Mouse (Mus musculus) neural tube, embryonic 12.5 days (tissue): ENCODE results near the gene Rnf220. TPM values are rescaled to one million over a fixed set of nuclear protein-coding genes. Genes with fewer than 3 reads are reported as not detected.
A peak's percentile ranks its signal among the peaks of the same experiment; 100 is the strongest.

Experiments used
- ATAC-seq: fragments of 200-750 bp; cut with Nextera tagmentation; 2 replicates; pipeline ENCODE4 v1.8.0; 2017; ENCODE audit warnings: low read depth, mild to moderate bottlenecking, moderate TSS enrichment, moderate library complexity; ENCODE audit not compliant: low FRiP score
- H3K27ac ChIP-seq: fragments of 300-500 bp; sonication (generic); 2 replicates; pipeline ENCODE4 v1.5.1; 2016
- H3K27me3 ChIP-seq: fragments of 300-500 bp; sonication (generic); replicated peaks from 2 replicates; pipeline ENCODE4 v1.6.1; 2016; ENCODE audit warnings: mild to moderate bottlenecking
- H3K36me3 ChIP-seq: fragments of 300-500 bp; sonication (generic); 2 replicates; pipeline ENCODE4 v1.6.1; 2016; ENCODE audit warnings: mild to moderate bottlenecking
- H3K4me1 ChIP-seq: fragments of 300-500 bp; sonication (generic); 2 replicates; pipeline ENCODE4 v1.6.1; 2016
- H3K4me2 ChIP-seq: fragments of 300-500 bp; sonication (generic); replicated peaks from 2 replicates; pipeline ENCODE4 v1.6.1; 2016; ENCODE audit warnings: mild to moderate bottlenecking
- H3K4me3 ChIP-seq: fragments of 300-500 bp; sonication (generic); 2 replicates; pipeline ENCODE4 v1.5.1; 2016
- H3K9ac ChIP-seq: fragments of 300-500 bp; sonication (generic); 2 replicates; pipeline ENCODE4 v1.6.1; 2016; ENCODE audit warnings: mild to moderate bottlenecking
- H3K9me3 ChIP-seq: fragments of 300-500 bp; sonication (generic); 2 replicates; pipeline ENCODE4 v1.6.1; 2016; ENCODE audit warnings: mild to moderate bottlenecking
- WGBS: fragments of 180-500 bp; shearing (Covaris S2); methylation state at CpG from one replicate; pipeline ENCODE4 v1.1.7; 2016; 5-methylcytosine and 5-hydroxymethylcytosine counted together
- polyA plus RNA-seq: library from polyadenylated mRNA; unstranded; fragments of >200 nt; fragmentation: Nextera tagmentation; extraction: Ambion mirVana; gene quantifications from 2 replicates; pipeline ENCODE4 v1.2.1, GENCODE M21; 2016

The Rnf220 gene
- polyA plus RNA-seq, 1 experiment from 2014 or later: 111 TPM

GRCm38 (mm10) chr4:117485045-117485780 is 11.6 kb downstream of the Rnf220 start:
- Histone ChIP-seq H3K9me3 (no peaks in the 10 kb centered on the region), H3K4me2 (peak overlapping the region; percentile 84), H3K36me3 (no peaks in the 10 kb centered on the region), H3K4me3 (peak overlapping the region; percentile 37), H3K9ac (peak overlapping the region; percentile 51), H3K4me1 (peaks cover 52% of the 10 kb centered on the region), H3K27me3 (peaks cover 70% of the 10 kb centered on the region), H3K27ac (no peak overlapping the region)
- no peak for ATAC-seq
- WGBS: 23% methylated on average over 13 of the region's 13 CpGs

DNA sequence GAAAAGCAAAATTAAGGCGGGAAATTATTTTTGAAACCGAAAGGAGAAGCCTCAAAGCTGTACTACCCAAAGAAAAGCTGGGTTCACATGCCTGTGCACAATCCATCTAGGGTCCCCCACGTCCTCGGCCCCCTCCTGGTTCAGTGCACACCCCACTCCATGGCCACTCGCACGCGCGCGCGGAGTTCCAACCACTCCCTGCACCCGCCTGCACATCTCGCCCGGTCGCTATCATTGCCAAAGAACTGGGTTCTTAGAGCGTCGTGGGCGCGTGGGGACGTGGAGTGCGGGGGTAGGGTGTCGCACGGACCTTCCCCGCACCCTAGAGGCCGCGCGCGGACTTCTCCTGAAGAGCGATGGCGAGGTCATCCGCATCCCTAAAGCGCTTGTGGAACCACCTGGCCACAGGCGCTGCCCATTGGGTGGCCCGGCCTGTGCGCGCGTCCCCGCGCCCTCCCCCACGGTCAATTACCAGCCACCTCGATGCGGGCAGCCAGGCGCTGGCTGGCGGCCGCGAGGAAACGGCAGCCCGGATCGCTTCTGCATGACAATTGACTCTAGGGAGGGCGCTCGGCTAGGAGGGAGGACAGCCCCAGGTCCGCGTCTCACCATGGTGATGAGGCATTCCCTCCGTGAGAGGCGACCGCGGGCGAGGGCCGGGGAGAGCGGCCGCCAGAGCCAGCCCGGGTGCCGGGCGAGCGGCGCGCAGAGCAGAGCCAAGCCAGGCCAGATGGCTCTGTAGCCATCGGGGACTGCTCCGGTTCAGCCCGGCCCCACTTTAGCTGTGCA is 12.4 kb downstream of the Rnf220 start:
- Histone ChIP-seq H3K4me2 (peak overlapping the region; percentile 84), H3K4me3 (peak overlapping the region; percentile 37), H3K36me3 (no peaks in the 10 kb centered on the region), H3K9ac (peak overlapping the region; percentile 51), H3K4me1 (peaks cover 59% of the 10 kb centered on the region), H3K27ac (no peak overlapping the region), H3K9me3 (no peaks in the 10 kb centered on the region), H3K27me3 (peaks cover 68% of the 10 kb centered on the region)
- peak; percentile 88 for ATAC-seq
- under 1% methylated on average over 69 of the region's 69 CpGs for WGBS

GRCm38 (mm10) chr4:117483931-117484255 is 13.0 kb downstream of the Rnf220 start:
- Histone ChIP-seq H3K4me1 (peaks cover 58% of the 10 kb centered on the region), H3K27ac (no peak overlapping the region), H3K9ac (peak overlapping the region; percentile 51), H3K4me2 (peak overlapping the region; percentile 84), H3K27me3 (peaks cover 65% of the 10 kb centered on the region), H3K9me3 (no peaks in the 10 kb centered on the region), H3K36me3 (no peaks in the 10 kb centered on the region), H3K4me3 (peak overlapping the region; percentile 37)
- ATAC-seq: no peak
- 1% methylated on average over 15 of the region's 15 CpGs for WGBS

DNA sequence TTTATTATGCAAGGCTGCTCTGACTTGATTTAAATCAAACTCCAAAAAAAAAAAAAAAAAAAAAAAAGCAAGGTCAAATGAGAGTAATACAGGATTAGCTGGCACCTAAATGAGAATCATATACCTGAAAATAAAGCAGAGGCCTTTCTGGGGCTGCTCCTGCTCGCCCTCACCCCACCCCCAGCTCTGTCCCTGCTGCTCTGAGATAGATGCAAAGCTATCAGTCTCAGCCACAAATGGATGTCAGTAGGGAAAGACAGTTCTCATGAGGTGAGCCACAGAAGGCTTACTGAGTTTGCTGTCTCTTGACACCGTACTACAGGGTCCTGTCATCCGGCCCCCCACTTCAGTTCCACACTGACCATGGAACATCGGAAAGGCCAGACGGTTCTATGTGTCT is 14.7 kb downstream of the Rnf220 start:
- H3K4me1 ChIP-seq: peaks cover 48% of the 10 kb centered on the region
- no peak overlapping the region for H3K9ac ChIP-seq
- H3K27ac ChIP-seq: no peak overlapping the region
- H3K27me3 ChIP-seq: peaks cover 61% of the 10 kb centered on the region
- H3K36me3 ChIP-seq: no peaks in the 10 kb centered on the region
- H3K4me3 ChIP-seq: no peak overlapping the region
- no peaks in the 10 kb centered on the region for H3K9me3 ChIP-seq
- H3K4me2 ChIP-seq: no peak overlapping the region
- no peak for ATAC-seq
- WGBS: 66% methylated on average over 5 of the region's 5 CpGs

GRCm38 (mm10) chr4:117480611-117481445 is 16.0 kb downstream of the Rnf220 start:
- no peaks in the 10 kb centered on the region for H3K9me3 ChIP-seq
- no peaks in the 10 kb centered on the region for H3K36me3 ChIP-seq
- peak; percentile 39; the same call in 1 of the 2 replicates for ATAC-seq
- H3K4me3 ChIP-seq: no peak overlapping the region
- peaks cover 57% of the 10 kb centered on the region for H3K27me3 ChIP-seq
- peaks cover 45% of the 10 kb centered on the region for H3K4me1 ChIP-seq
- H3K27ac ChIP-seq: no peak overlapping the region
- no peak overlapping the region for H3K9ac ChIP-seq
- peak overlapping the region; percentile 23 for H3K4me2 ChIP-seq
- WGBS: 15% methylated on average over 11 of the region's 11 CpGs

DNA sequence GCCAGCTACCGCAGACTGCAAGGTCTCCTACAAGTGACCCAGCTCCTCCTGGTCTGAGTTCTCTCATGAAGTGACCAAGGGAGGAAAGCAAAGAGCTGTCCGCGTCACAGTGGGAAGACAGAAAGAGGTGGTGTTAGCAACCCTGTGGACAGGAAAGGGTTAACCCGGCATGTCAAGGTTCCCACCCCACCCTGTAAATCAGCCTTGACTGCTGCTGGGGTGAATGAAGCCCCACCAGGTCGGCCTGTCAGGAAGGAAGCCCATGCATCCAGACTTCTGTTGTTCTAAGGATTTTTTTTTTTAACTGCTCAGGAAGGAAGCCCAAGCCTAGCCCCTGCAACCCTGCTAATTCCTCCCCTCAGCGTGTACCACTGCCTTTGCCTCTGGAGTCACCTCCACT is 16.9 kb downstream of the Rnf220 start:
- WGBS: 21% methylated on average over 6 of the region's 6 CpGs
- H3K27me3 ChIP-seq: peaks cover 57% of the 10 kb centered on the region
- H3K4me1 ChIP-seq: peaks cover 44% of the 10 kb centered on the region
- ATAC-seq: no peak
- H3K9ac ChIP-seq: no peak overlapping the region
- H3K36me3 ChIP-seq: no peaks in the 10 kb centered on the region
- no peak overlapping the region for H3K27ac ChIP-seq
- no peak overlapping the region; the same call in 1 of the 2 replicates for H3K4me2 ChIP-seq
- H3K4me3 ChIP-seq: no peak overlapping the region
- H3K9me3 ChIP-seq: no peaks in the 10 kb centered on the region

DNA sequence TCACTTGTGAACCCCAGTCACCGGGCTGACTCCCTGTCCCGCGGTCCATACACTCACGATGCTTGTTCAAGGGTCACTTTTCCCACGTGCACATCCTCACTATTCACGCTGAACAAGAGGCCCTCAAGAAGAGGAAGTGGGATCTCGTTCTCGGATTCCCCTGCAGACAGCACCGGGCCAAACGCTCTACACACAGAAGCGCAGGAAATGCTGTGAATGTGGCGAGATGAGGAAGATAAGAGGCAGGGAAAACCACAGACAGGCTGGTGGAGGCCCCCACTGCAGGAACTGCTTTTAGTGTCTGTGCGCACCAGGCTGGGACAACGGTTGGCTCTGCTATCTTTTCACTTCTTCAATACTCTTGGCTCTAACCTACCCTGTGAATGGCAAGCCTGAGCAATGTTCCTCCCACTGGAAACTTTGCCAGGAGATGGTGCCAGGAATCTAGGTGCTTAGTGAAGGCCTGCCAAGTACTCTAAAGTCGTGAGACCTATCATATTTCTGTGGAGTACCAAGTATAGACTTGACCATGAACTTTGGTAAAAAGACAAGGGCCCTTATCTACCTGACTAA is 18.7 kb downstream of the Rnf220 start:
- Histone ChIP-seq H3K4me3 (no peak overlapping the region), H3K36me3 (no peaks in the 10 kb centered on the region), H3K27ac (no peak overlapping the region), H3K9me3 (no peaks in the 10 kb centered on the region), H3K4me1 (peaks cover 32% of the 10 kb centered on the region), H3K27me3 (peaks cover 57% of the 10 kb centered on the region), H3K9ac (no peak overlapping the region), H3K4me2 (no peak overlapping the region)
- 80% methylated on average over 15 of the region's 15 CpGs for WGBS
- no peak for ATAC-seq

GRCm38 (mm10) chr4:117477401-117477800 is 19.5 kb downstream of the Rnf220 start:
- Histone ChIP-seq H3K4me2 (no peak overlapping the region), H3K9ac (no peak overlapping the region), H3K36me3 (no peaks in the 10 kb centered on the region), H3K4me1 (peaks cover 32% of the 10 kb centered on the region), H3K4me3 (no peak overlapping the region), H3K9me3 (no peaks in the 10 kb centered on the region), H3K27me3 (peaks cover 53% of the 10 kb centered on the region), H3K27ac (no peak overlapping the region)
- 55% methylated on average over 5 of the region's 5 CpGs for WGBS
- ATAC-seq: no peak

DNA sequence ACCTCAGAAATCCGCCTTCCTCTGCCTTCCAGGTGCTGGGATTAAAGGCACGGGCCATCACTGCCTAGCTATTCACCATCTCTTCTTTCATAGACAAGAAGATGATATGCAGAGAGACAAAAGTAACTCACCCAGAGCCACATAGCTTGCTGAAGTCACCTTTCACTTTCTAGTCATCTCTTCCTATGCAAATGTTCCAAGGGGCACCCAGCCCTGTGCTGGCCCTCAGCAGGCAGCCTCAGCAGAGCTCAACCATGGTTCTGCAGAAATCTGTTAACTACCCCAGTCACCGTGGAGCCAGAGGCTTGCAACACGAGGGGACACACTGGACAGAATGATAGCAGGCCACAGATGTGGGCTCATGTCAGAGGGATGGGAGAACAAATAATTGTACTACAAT is 20.1 kb downstream of the Rnf220 start:
- 58% methylated on average over 4 of the region's 4 CpGs for WGBS
- no peak overlapping the region for H3K27ac ChIP-seq
- no peaks in the 10 kb centered on the region for H3K36me3 ChIP-seq
- no peak for ATAC-seq
- H3K27me3 ChIP-seq: peaks cover 53% of the 10 kb centered on the region
- no peaks in the 10 kb centered on the region for H3K9me3 ChIP-seq
- no peak overlapping the region for H3K9ac ChIP-seq
- H3K4me2 ChIP-seq: no peak overlapping the region
- H3K4me3 ChIP-seq: no peak overlapping the region
- H3K4me1 ChIP-seq: peaks cover 32% of the 10 kb centered on the region

- H3K27me3 ChIP-seq: peaks cover 53% of the 10 kb centered on the region
- H3K4me2 ChIP-seq: no peak overlapping the region
- no peaks in the 10 kb centered on the region for H3K9me3 ChIP-seq
- H3K9ac ChIP-seq: no peak overlapping the region
- H3K36me3 ChIP-seq: no peaks in the 10 kb centered on the region
- no peak for ATAC-seq
- H3K4me1 ChIP-seq: peaks cover 30% of the 10 kb centered on the region
- H3K4me3 ChIP-seq: no peak overlapping the region
- no peak overlapping the region for H3K27ac ChIP-seq
These were observed 20.5 kb downstream of the Rnf220 start for GRCm38 (mm10) chr4:117476355-117476754.

GRCm38 (mm10) chr4:117473985-117474354 is 22.9 kb downstream of the Rnf220 start:
- H3K36me3 ChIP-seq: no peaks in the 10 kb centered on the region
- peaks cover 46% of the 10 kb centered on the region for H3K27me3 ChIP-seq
- no peak overlapping the region for H3K4me3 ChIP-seq
- no peaks in the 10 kb centered on the region for H3K9me3 ChIP-seq
- H3K27ac ChIP-seq: no peak overlapping the region
- H3K4me1 ChIP-seq: 0 out of 2 replicates have a peak, but pooled peaks cover 11% of the 10 kb centered on the region
- no peak overlapping the region for H3K4me2 ChIP-seq
- H3K9ac ChIP-seq: no peak overlapping the region
- ATAC-seq: no peak
